Mouse (Mus musculus): ENCODE data around the gene Gcc2. TPM values are rescaled to one million over a fixed set of nuclear protein-coding genes. Genes with fewer than 3 reads are reported as not detected.

The Gcc2 gene
- 37.2 to 55.9 TPM (median 41.1 TPM) in 4 replicates for total RNA-seq (2023; ENCODE audit: inconsistent age)

DNA sequence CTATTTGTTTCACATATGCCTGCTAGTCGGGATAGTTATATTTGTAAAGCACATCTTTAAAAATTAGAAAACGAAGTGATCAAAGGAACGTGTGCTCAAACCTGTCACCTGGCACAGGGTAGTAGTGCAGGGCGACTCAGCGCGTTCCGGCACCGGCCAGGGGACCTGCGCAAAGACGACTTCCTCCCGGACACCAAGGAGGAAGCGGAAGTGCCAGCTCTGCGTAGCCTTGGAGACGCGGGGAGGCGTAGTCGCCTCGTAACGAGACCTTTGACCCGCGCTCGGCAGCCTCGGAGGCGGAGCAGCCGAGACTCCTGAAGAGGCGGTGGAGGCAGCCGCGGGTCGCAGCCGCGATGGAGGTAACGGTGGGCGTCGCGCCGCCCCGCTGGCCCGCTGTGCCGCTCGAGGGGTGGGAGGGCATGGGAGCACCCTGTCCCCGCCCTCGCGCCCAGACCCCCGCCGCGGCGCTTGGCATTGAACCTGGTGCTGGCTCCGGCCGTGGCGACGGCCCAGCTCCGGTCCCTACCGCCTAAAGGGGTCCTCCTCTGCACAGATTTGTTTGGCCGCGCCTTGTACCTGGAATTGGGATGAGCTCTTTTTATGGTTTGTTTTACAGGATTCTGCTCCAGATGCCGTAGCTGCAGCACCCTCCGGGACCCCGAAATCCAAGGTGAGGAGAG lies at the start of gene Gcc2:
TSS of gene Gcc2 (plus strand) at position 285 of the 680 bp plus-strand sequence.

DNA sequence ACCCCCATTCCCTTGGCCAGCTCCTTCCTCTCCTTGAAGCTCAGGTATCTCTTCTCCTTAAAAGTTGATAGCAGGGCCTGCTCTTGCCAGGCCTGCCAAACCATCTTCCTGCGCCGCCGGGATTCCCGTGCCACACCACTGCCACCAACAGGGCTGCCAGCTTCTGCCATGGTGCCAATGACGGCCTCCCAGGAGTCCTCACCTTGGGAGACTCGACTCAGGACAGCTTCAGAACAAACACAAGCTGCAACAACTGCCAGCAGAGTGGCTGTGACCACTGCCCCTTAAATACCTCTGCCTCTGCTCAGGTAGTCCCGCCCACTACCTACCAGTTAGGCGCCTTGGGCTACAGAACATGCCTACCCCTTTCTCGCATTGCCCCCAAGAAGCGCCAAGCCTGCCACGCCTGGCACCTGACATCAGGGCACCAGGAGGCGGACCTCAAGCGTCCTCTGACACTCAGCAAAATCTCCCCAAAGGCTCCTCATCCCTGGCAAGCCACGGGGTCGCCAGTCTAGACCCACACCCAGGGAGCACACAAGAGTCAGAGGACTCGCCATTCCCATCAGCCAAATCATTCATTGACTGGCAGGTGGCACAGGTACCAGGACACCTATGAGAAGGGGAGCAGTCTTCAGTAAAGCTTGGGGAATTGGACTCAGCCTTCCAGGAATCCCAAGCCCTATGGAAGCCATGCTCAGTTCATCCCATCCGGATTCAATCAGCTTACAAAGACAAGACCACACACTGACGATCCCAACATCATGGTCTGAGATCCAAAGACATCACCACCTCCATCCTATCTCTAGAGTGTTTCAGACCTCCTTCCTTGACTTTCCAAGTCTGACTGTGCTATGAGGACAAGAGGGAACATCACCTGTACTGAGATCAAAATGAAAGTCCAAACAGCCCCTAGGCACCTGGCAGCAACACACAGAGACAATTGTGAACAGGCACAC lies 30.2 kb upstream of the Gcc2 start, which contains the start of gene AW822073:
TSS of gene AW822073 (minus strand) at position 104 of the 959 bp plus-strand sequence.

DNA sequence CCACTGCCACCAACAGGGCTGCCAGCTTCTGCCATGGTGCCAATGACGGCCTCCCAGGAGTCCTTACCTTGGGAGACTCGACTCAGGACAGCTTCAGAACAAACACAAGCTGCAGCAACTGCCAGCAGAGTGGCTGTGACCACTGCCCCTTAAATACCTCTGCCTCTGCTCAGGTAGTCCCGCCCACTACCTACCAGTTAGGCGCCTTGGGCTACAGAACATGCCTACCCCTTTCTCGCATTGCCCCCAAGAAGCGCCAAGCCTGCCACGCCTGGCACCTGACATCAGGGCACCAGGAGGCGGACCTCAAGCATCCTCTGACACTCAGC lies 22.7 kb upstream of the Gcc2 start, which contains the start of gene Duxf3:
TSS of gene Duxf3 (minus strand) at position 35 of the 329 bp plus-strand sequence.

DNA sequence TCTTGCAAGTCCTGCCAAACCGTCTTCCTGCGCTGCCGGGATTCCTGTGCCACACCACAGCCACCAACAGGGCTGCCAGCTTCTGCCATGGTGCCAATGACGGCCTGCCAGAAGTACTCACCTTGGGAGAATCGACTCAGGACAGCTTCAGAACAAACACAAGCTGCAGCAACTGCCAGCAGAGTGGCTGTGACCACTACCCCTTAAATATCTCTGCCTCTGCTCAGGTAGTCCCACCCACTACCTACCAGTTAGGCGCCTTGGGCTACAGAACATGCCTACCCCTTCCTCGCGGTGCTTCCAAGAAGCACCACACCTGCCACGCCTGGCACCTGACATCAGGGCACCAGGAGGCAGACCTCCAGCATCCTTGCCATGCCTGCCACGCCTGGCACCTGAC lies 18.7 kb upstream of the Gcc2 start, which contains the start of gene Gm4981:
TSS of gene Gm4981 (minus strand) at position 89 of the 400 bp plus-strand sequence.

DNA sequence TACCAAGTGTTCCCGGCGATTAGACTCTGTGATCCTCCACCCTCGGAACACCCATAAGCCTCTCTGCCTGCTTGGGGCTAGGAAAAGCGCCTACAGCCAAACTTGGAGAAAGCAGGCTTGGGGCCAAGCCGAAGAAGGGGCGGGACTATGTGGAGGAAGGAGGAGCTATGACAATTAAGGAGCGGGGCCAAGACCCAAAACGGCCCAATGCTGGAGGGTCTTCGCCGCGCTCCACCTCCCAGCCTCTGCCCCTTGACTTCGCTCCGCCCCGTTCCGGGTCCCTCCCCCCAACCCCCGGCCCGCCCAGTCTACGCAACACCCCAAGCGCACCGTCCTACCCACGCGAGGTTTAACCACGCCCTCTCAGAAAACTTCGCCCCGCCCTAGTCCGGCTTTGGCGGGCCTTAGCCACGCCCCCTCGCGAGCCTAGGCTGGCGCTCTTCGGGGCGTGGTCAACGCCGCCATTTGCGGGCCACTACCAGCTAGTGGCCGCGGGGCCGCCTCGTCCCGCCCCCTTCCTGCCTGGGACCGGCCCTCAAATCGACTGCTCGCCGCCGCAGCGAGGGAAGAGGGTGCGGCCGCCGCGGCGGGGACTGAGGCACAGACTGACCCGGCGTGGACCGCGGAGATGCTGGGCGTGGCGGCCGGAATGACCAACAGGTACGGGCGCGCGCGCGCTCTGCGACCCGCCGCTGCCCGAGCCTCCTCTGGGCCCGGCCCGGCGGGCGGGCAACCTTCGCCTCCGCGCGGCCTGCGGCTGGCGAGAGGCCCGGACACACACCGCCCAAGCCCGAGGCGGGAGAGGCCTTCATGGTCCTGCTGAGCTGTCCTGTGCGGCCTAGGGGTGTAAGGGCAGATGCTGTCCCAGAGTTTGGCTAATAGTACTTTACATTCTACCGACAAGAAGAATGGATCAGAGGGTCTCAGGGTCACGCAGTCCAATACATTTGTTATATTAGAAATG lies 68.0 kb downstream of the Gcc2 start, which contains the start of gene Lims1:
TSS of gene Lims1 (plus strand) at position 439 of the 964 bp plus-strand sequence.

Other genes with a start within 250 kb of the Gcc2 start
- not detected in 4 replicates for gene AW822073, start 30.6 kb upstream of the Gcc2 start, total RNA-seq (2023; ENCODE audit: inconsistent age)
- gene Duxf3, start 22.8 kb upstream of the Gcc2 start, total RNA-seq (2023; ENCODE audit: inconsistent age) = not detected in 4 replicates
- not detected in 4 replicates for gene Gm4981, start 18.8 kb upstream of the Gcc2 start, total RNA-seq (2023; ENCODE audit: inconsistent age)
- gene Lims1, start 68.0 kb downstream of the Gcc2 start, total RNA-seq (2023; ENCODE audit: inconsistent age) = 58.5 to 65.4 TPM (median 61.3 TPM) in 4 replicates
- gene Ranbp2, start 191.4 kb downstream of the Gcc2 start, total RNA-seq (2023; ENCODE audit: inconsistent age) = 166 to 186 TPM (median 175 TPM) in 4 replicates
- gene Ccdc138, start 242.5 kb downstream of the Gcc2 start, total RNA-seq (2023; ENCODE audit: inconsistent age) = 2.8 to 4.1 TPM (median 3.2 TPM) in 4 replicates